Comparison of ENCODE assay signal across 25 mouse cellular contexts in genomic region chr7:65516903-65517302, GRCm38 (mm10). TPM values are rescaled to one million over a fixed set of nuclear protein-coding genes. Genes with fewer than 3 reads are reported as not detected.
DNase-seq lines count a peak whose midpoint lies in the region; ATAC-seq lines count a peak whose summit lies in the region.
"Had no signal": no experiment of that assay in that cellular context is flagged by ENCODE, and none has a peak within 500 bp of the region (broad histone marks: within the 10 kb centered on the region; RNA-seq: fewer than 3 reads in every experiment).

No protein-coding gene starts in this region.

- no peaks in the 10 kb centered on the region for H3K9me3 ChIP-seq in forebrain, embryonic 12.5 days
- H3K9me3 ChIP-seq in kidney, embryonic 14.5 days (ENCODE audit: control insufficient read depth, low read length), result no peaks in the 10 kb centered on the region
- H3K9me3 ChIP-seq: embryonic facial prominence, embryonic 13.5 days; hindbrain, embryonic 12.5 days; limb, embryonic 13.5 days; liver, embryonic 12.5 days; midbrain, embryonic 13.5 days had no signal

- peak; percentile 19 for DNase-seq in heart, adult 11 months
- DNase-seq in heart, adult 18-20 months, result no peak
- DNase-seq in lung, postnatal 14 days, result peak; percentile 13
- DNase-seq in lung, postnatal 25 days (ENCODE audit: low spot score), result no peak
- DNase-seq in lung, postnatal 4 days, result peak; percentile 28 to 33
- DNase-seq in adrenal gland, postnatal 25 days, result no peak
- DNase-seq: adrenal gland, adult 2 months; cerebellum, adult 18-20 months; cerebellum, postnatal 14 days; embryo, embryonic 11 days; gastrocnemius, postnatal 14 days; heart, adult 2 months; kidney, adult 2 months; kidney, postnatal 10 days; lung, embryonic 14.5 days; thymus, postnatal 14 days had no signal

- H3K27ac ChIP-seq in forebrain, embryonic 12.5 days, result no peak overlapping the region
- no peak overlapping the region for H3K27ac ChIP-seq in kidney, embryonic 14.5 days (ENCODE audit: low read depth, low read length)
- H3K27ac ChIP-seq: embryonic facial prominence, embryonic 13.5 days; heart, adult 2 months; hindbrain, embryonic 12.5 days; limb, embryonic 13.5 days; liver, embryonic 12.5 days; midbrain, embryonic 13.5 days had no signal

- no peak overlapping the region for H3K4me3 ChIP-seq in forebrain, embryonic 12.5 days (replicated peaks)
- no peak overlapping the region for H3K4me3 ChIP-seq in kidney, embryonic 14.5 days (ENCODE audit: low read length)
- H3K4me3 ChIP-seq: embryonic facial prominence, embryonic 13.5 days; erythroblast, embryonic 14.5 days; heart, adult 2 months; hindbrain, embryonic 12.5 days; limb, embryonic 13.5 days; liver, embryonic 12.5 days; midbrain, embryonic 13.5 days had no signal

- H3K36me3 ChIP-seq in forebrain, embryonic 12.5 days (replicated peaks), result no peaks in the 10 kb centered on the region
- no peaks in the 10 kb centered on the region for H3K36me3 ChIP-seq in kidney, embryonic 14.5 days (ENCODE audit: control insufficient read depth, insufficient read depth, low read length)
- H3K36me3 ChIP-seq: embryonic facial prominence, embryonic 13.5 days; hindbrain, embryonic 12.5 days; limb, embryonic 13.5 days; liver, embryonic 12.5 days; midbrain, embryonic 13.5 days had no signal

- H3K27me3 ChIP-seq in forebrain, embryonic 12.5 days, result 0 out of 2 replicates have a peak, but pooled peaks cover 3% of the 10 kb centered on the region
- no peaks in the 10 kb centered on the region; the same call in 1 of the 2 replicates for H3K27me3 ChIP-seq in kidney, embryonic 14.5 days (ENCODE audit: control insufficient read depth, insufficient read depth, low read length)
- H3K27me3 ChIP-seq: embryonic facial prominence, embryonic 13.5 days; hindbrain, embryonic 12.5 days; limb, embryonic 13.5 days; liver, embryonic 12.5 days had no signal

- 10% methylated on average over 8 of the region's 8 CpGs for WGBS in forebrain, embryonic 12.5 days
- 77% methylated on average over 8 of the region's 8 CpGs for WGBS in kidney, embryonic 14.5 days

- 0 out of 2 replicates have a peak, but pooled peaks cover 11% of the 10 kb centered on the region for H3K4me1 ChIP-seq in forebrain, embryonic 12.5 days
- no peaks in the 10 kb centered on the region for H3K4me1 ChIP-seq in kidney, embryonic 14.5 days (ENCODE audit: control insufficient read depth, insufficient read depth, low read length)
- H3K4me1 ChIP-seq: embryonic facial prominence, embryonic 13.5 days; liver, embryonic 12.5 days had no signal

- no peak for ATAC-seq in forebrain, embryonic 12.5 days (ENCODE audit: low FRiP score)
- ATAC-seq in kidney, embryonic 14.5 days (ENCODE audit: low FRiP score, low TSS enrichment), result no peak
- ATAC-seq: inflammation-experienced regulatory T-cells, adult 6 months; liver, embryonic 12.5 days; midbrain, embryonic 13.5 days had no signal

- peak overlapping the region; percentile 10; the same call in 1 of the 2 replicates for H3K4me2 ChIP-seq in forebrain, embryonic 12.5 days
- no peak overlapping the region for H3K4me2 ChIP-seq in kidney, embryonic 14.5 days (replicated peaks; ENCODE audit: low read depth, low read length)
- H3K4me2 ChIP-seq: embryonic facial prominence, embryonic 13.5 days; hindbrain, embryonic 12.5 days; limb, embryonic 13.5 days; liver, embryonic 12.5 days; lung, embryonic 14.5 days; midbrain, embryonic 13.5 days had no signal

- H3K9ac ChIP-seq in forebrain, embryonic 12.5 days, result no peak overlapping the region
- H3K9ac ChIP-seq in kidney, embryonic 14.5 days (ENCODE audit: low read depth, low read length), result no peak overlapping the region
- H3K9ac ChIP-seq: embryonic facial prominence, embryonic 13.5 days; hindbrain, embryonic 12.5 days; limb, embryonic 13.5 days; liver, embryonic 12.5 days; lung, embryonic 14.5 days; midbrain, embryonic 13.5 days had no signal

RNA-seq across cellular contexts. Expression of gene Tjp1, which starts 10.7 kb away (rescaled TPM):
- total RNA-seq in heart, adult 18-20 months (2021), result 10 to 100 TPM; 82.5 to 86.3 TPM
- polyA plus RNA-seq in forebrain, embryonic 12.5 days (2016; fragmentation: Nextera tagmentation; extraction: Ambion mirVana), result 29.4 and 30.7 TPM in 2 replicates
- total RNA-seq in adrenal gland, postnatal 25 days (2021), result 63.4 and 113 TPM in 2 replicates
- 18.9 and 21.3 TPM in 2 replicates for polyA plus RNA-seq in kidney, embryonic 14.5 days (2014; fragmentation: Nextera tagmentation; extraction: Ambion mirVana)
- polyA plus RNA-seq: inflammation-experienced regulatory T-cells, adult 6 months had no signal

Comparison
In these comparisons a context has a peak if more than half of its experiments do, and no peak if none do; other contexts are left out.
1. DNase-seq: peak in heart, adult 11 months (single experiment), lung, postnatal 14 days (single experiment) and lung, postnatal 4 days (2 of 2); none in heart, adult 18-20 months (0 of 2), lung, postnatal 25 days (single experiment) and adrenal gland, postnatal 25 days (single experiment).